10 mouse cellular contexts compared by ENCODE assay signal in genomic region chr2:154433391-154433790, GRCm38 (mm10). TPM values are rescaled to one million over a fixed set of nuclear protein-coding genes. Genes with fewer than 3 reads are reported as not detected.
DNase-seq lines count a peak whose midpoint lies in the region; ATAC-seq and TF ChIP-seq lines count a peak whose summit lies in the region.
"Had no signal": no experiment of that assay in that cellular context is flagged by ENCODE, and none has a peak within 500 bp of the region (broad histone marks: within the 10 kb centered on the region; RNA-seq: fewer than 3 reads in every experiment).

No protein-coding gene starts in this region.

- DNase-seq in hindbrain, embryonic 11.5 days (ENCODE audit: low spot score) = peak; percentile 40
- DNase-seq in retina, postnatal 1 day = peak; percentile 66
- DNase-seq in retina, embryonic 14.5 days (ENCODE audit: low spot score) = no peak
- peak; percentile 74 to 79 for DNase-seq in cerebellum, postnatal 36 days
- DNase-seq in heart, adult 8-10 months (ENCODE audit: low spot score) = no peak
- DNase-seq in adrenal gland, adult 8-10 months = no peak

- no peak overlapping the region for H3ac ChIP-seq in myocyte (ENCODE audit: control insufficient read depth, insufficient read length)

- ATAC-seq in hindbrain, embryonic 11.5 days (ENCODE audit: low FRiP score) = no peak
- no peak for ATAC-seq in hindbrain, embryonic 12.5 days (ENCODE audit: low FRiP score)

- no peak overlapping the region for H3K9ac ChIP-seq in hindbrain, embryonic 11.5 days (ENCODE audit: low read depth, low read length)
- no peak overlapping the region for H3K9ac ChIP-seq in hindbrain, embryonic 12.5 days
- H3K9ac ChIP-seq: heart, embryonic 15.5 days had no signal

- H3K9me3 ChIP-seq in hindbrain, embryonic 11.5 days (ENCODE audit: control insufficient read depth, low read length) = no peaks in the 10 kb centered on the region
- no peaks in the 10 kb centered on the region for H3K9me3 ChIP-seq in hindbrain, embryonic 12.5 days (replicated peaks)
- H3K9me3 ChIP-seq: heart, embryonic 15.5 days had no signal

- peaks cover 18% of the 10 kb centered on the region for H3K79me2 ChIP-seq in myocyte (ENCODE audit: control insufficient read depth, insufficient read depth)

- no peaks in the 10 kb centered on the region for H3K36me3 ChIP-seq in hindbrain, embryonic 11.5 days (ENCODE audit: control insufficient read depth, insufficient read depth, low read length)
- H3K36me3 ChIP-seq in hindbrain, embryonic 12.5 days = no peaks in the 10 kb centered on the region
- no peaks in the 10 kb centered on the region for H3K36me3 ChIP-seq in myocyte (ENCODE audit: control insufficient read depth, insufficient read depth)
- H3K36me3 ChIP-seq: heart, embryonic 15.5 days had no signal

- H3K27ac ChIP-seq in hindbrain, embryonic 11.5 days (ENCODE audit: low read depth, low read length) = peak overlapping the region; percentile 17; the same call in 1 of the 2 replicates
- no peak overlapping the region for H3K27ac ChIP-seq in hindbrain, embryonic 12.5 days
- H3K27ac ChIP-seq: heart, embryonic 15.5 days; kidney, postnatal 0 days had no signal

- 56% methylated on average over 3 of the region's 3 CpGs for WGBS in hindbrain, embryonic 11.5 days
- WGBS in hindbrain, embryonic 12.5 days = 53% methylated on average over 3 of the region's 3 CpGs

- no peaks in the 10 kb centered on the region; the same call in 1 of the 2 replicates for H3K4me1 ChIP-seq in hindbrain, embryonic 11.5 days (replicated peaks; ENCODE audit: control insufficient read depth, insufficient read depth, low read length)
- peaks cover 13% of the 10 kb centered on the region for H3K4me1 ChIP-seq in hindbrain, embryonic 12.5 days

- no peaks in the 10 kb centered on the region for H3K27me3 ChIP-seq in hindbrain, embryonic 11.5 days (ENCODE audit: control insufficient read depth, insufficient read depth, low read length)
- no peaks in the 10 kb centered on the region for H3K27me3 ChIP-seq in hindbrain, embryonic 12.5 days
- H3K27me3 ChIP-seq in myocyte (ENCODE audit: control insufficient read depth, insufficient read depth, insufficient read length) = no peaks in the 10 kb centered on the region
- H3K27me3 ChIP-seq: heart, embryonic 15.5 days had no signal

- no peak overlapping the region for H3K4me3 ChIP-seq in hindbrain, embryonic 11.5 days (ENCODE audit: low read depth, low read length)
- H3K4me3 ChIP-seq in hindbrain, embryonic 12.5 days = no peak overlapping the region
- no peak overlapping the region for H3K4me3 ChIP-seq in myocyte
- H3K4me3 ChIP-seq: heart, embryonic 15.5 days had no signal

- no peak for TF ChIP-seq POLR2A in myocyte (IDR thresholded peaks at IDR 0.05; ENCODE audit: insufficient read length, low read depth)

- no peak overlapping the region for H3K4me2 ChIP-seq in hindbrain, embryonic 11.5 days (replicated peaks; ENCODE audit: low read depth, low read length)
- H3K4me2 ChIP-seq in hindbrain, embryonic 12.5 days (replicated peaks) = no peak overlapping the region
- H3K4me2 ChIP-seq in myocyte (ENCODE audit: low read depth) = no peak overlapping the region
- H3K4me2 ChIP-seq: heart, embryonic 15.5 days had no signal

TF ChIP-seq in myocyte, 11 proteins besides CTCF, POLR2A, EP300 and RAD21:
- TF ChIP-seq MYOG (IDR thresholded peaks at IDR 0.05; ENCODE audit: control insufficient read depth in 1 of 3, insufficient read depth in 1 of 3, insufficient read length in 2 of 3, low read depth in 2 of 3) (no peak), TCF3 (IDR thresholded peaks at IDR 0.05; ENCODE audit: insufficient read length, low read depth) (no peak), CEBPB (IDR thresholded peaks at IDR 0.05; ENCODE audit: insufficient read depth, poor library complexity, severe bottlenecking) (no peak), USF1 (IDR thresholded peaks at IDR 0.05; ENCODE audit: low read depth) (peak; percentile 69)

RNA-seq across cellular contexts. Expression of gene Cbfa2t2, which starts 2.9 kb away (rescaled TPM):
- polyA plus RNA-seq in hindbrain, embryonic 11.5 days (2014; fragmentation: Nextera tagmentation; extraction: Ambion mirVana) = 68.2 and 71.5 TPM in 2 replicates
- 68.0 and 77.3 TPM in 2 replicates for polyA plus RNA-seq in hindbrain, embryonic 12.5 days (2016; fragmentation: Nextera tagmentation; extraction: Ambion mirVana)
- 7.5 TPM for polyA plus RNA-seq in myocyte (2012; fragmentation: generic; extraction: Trizol)
- total RNA-seq in heart, adult 8-10 months (2022) = 10 to 100 TPM; 11.6 to 22.2 (median 16.0) TPM
- 10 to 100 TPM; 34.0 to 55.4 (median 43.4) TPM for total RNA-seq in adrenal gland, adult 8-10 months (2022)

RNA-seq across cellular contexts. Expression of gene Snta1, which starts 25.5 kb away (rescaled TPM):
- polyA plus RNA-seq in hindbrain, embryonic 11.5 days (2014; fragmentation: Nextera tagmentation; extraction: Ambion mirVana) = 2.1 TPM in 2 replicates
- polyA plus RNA-seq in hindbrain, embryonic 12.5 days (2016; fragmentation: Nextera tagmentation; extraction: Ambion mirVana) = 8.9 and 9.7 TPM in 2 replicates
- 61.7 TPM for polyA plus RNA-seq in myocyte (2012; fragmentation: generic; extraction: Trizol)
- total RNA-seq in heart, adult 8-10 months (2022) = 10 to 100 TPM; 69.1 to 74.1 (median 72.8) TPM
- total RNA-seq in adrenal gland, adult 8-10 months (2022) = 10 to 100 TPM; 21.3 to 37.6 (median 31.5) TPM

Comparison
In these comparisons a context has a peak if more than half of its experiments do, and no peak if none do; other contexts are left out.
1. DNase-seq: peak in hindbrain, embryonic 11.5 days (single experiment), retina, postnatal 1 day (single experiment) and cerebellum, postnatal 36 days (2 of 2); none in retina, embryonic 14.5 days (single experiment), heart, adult 8-10 months (single experiment) and adrenal gland, adult 8-10 months (single experiment).